Mouse (Mus musculus): ENCODE measurements at regions not wholly inside any gene's neighbourhood (a gene's known extent, or its start where the extent isn't known, plus 50 kb on each side); places are given as distances from the start of the nearest gene placed in this dataset.

- Histone ChIP-seq H3K9me3 (ENCODE audit: control insufficient read depth, low read length) (no peaks in the 10 kb centered on the region), H3K4me3 (ENCODE audit: low read depth, low read length) (peak overlapping the region; percentile 91), H3K36me3 (ENCODE audit: control insufficient read depth, insufficient read depth, low read length) (no peaks in the 10 kb centered on the region), H3K27ac (replicated peaks) (no peak overlapping the region), H3K9ac (ENCODE audit: low read length) (peak overlapping the region; percentile 23), H3K27me3 (ENCODE audit: control insufficient read depth, insufficient read depth, low read length) (no peaks in the 10 kb centered on the region), H3K4me2 (replicated peaks; ENCODE audit: low read depth) (peak overlapping the region; percentile 82), H3K4me1 (replicated peaks; ENCODE audit: control insufficient read depth, insufficient read depth) (peaks cover 10% of the 10 kb centered on the region)
- DNase-seq (ENCODE audit: low spot score) (no peak), ATAC-seq (ENCODE audit: low FRiP score, low TSS enrichment) (no peak)
- 49% methylated on average over 9 of the region's 9 CpGs for WGBS
- TF ChIP-seq EP300 (optimal IDR thresholded peaks at IDR 0.05): no peak
- TF ChIP-seq CTCF (IDR thresholded peaks at IDR 0.05; ENCODE audit: low read depth): no peak
These were observed 61.3 kb upstream of the Ppara start for GRCm38 (mm10) chr15:85673506-85673905.

DNA sequence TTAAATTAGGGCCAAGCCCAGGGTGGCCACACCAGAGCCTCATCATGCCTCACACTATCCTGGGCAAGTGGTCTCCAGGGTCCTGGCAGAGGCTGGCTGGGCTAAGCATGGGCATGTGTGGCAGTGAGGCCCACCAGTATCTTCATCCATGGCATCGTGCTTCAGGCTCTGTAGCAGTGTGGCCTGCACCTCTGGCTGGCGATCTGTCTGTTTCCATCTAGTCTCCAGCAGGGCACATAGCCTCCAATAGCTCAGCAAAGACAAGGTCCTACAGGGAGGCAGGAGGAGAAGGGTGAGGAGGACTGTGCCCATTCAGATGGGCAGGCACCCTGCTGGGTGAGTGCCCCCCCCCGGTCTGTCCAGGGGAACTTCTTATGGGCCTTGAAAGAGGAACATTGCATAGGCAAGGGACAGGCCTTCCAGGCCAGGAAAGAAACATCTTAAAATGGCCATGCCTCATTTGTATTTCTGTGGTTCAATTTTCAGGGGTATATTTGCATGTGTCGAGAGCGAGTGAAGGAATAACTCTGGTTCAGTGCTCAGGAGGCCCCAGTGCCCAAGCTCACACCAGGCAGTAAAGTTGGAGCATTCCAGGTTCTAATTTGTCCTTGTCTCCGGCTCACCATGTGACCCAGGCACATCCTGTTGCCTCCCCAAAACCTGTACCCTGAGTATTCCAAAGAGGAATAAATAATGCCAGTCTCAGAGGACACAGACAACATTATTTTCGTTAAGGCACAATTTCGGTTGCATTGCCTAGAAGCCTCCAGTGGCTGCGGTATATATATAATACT lies 60.4 kb upstream of the Ppara start:
- 83% methylated on average over 9 of the region's 9 CpGs for WGBS
- no peaks in the 10 kb centered on the region for H3K27me3 ChIP-seq (ENCODE audit: control insufficient read depth, insufficient read depth, low read length)
- peak overlapping the region; percentile 91 for H3K4me3 ChIP-seq (ENCODE audit: low read depth, low read length)
- DNase-seq (ENCODE audit: low spot score) (no peak), ATAC-seq (ENCODE audit: low FRiP score, low TSS enrichment) (no peak)
- no peaks in the 10 kb centered on the region for H3K9me3 ChIP-seq (ENCODE audit: control insufficient read depth, low read length)
- peak overlapping the region; percentile 23 for H3K9ac ChIP-seq (ENCODE audit: low read length)
- TF ChIP-seq CTCF (IDR thresholded peaks at IDR 0.05; ENCODE audit: low read depth) (no peak), EP300 (optimal IDR thresholded peaks at IDR 0.05) (no peak)
- H3K4me1 ChIP-seq (replicated peaks; ENCODE audit: control insufficient read depth, insufficient read depth): peaks cover 12% of the 10 kb centered on the region
- no peaks in the 10 kb centered on the region for H3K36me3 ChIP-seq (ENCODE audit: control insufficient read depth, insufficient read depth, low read length)
- no peak overlapping the region for H3K27ac ChIP-seq (replicated peaks)
- peak overlapping the region; percentile 82 for H3K4me2 ChIP-seq (replicated peaks; ENCODE audit: low read depth)

DNA sequence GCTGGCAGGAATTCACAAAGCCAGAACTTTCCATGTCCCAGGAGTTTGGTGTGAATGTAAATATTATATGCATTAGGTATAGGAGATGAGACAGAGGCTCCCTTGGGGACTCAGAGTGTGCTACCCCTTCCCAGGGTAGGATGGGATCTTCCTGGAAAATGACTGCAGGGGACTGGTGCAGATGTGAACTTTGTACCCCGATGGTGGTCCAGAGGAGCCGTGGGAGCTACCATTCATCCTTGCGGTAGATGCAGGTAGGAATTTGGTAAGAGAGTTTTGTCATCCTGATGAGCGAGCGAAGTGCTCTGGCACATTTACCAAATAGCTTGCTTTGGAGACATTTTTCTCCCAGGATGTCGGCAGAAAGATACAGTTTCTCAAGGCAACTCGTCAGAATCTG lies 59.7 kb upstream of the Ppara start:
- Histone ChIP-seq H3K4me2 (replicated peaks; ENCODE audit: low read depth) (peak overlapping the region; percentile 23; the same call in 1 of the 2 replicates), H3K36me3 (ENCODE audit: control insufficient read depth, insufficient read depth, low read length) (no peaks in the 10 kb centered on the region), H3K9me3 (ENCODE audit: control insufficient read depth, low read length) (no peaks in the 10 kb centered on the region), H3K9ac (ENCODE audit: low read length) (no peak overlapping the region), H3K27ac (replicated peaks) (no peak overlapping the region), H3K4me3 (ENCODE audit: low read depth, low read length) (no peak overlapping the region), H3K4me1 (replicated peaks; ENCODE audit: control insufficient read depth, insufficient read depth) (peaks cover 12% of the 10 kb centered on the region; the same call in 1 of the 2 replicates), H3K27me3 (ENCODE audit: control insufficient read depth, insufficient read depth, low read length) (no peaks in the 10 kb centered on the region)
- DNase-seq (ENCODE audit: low spot score) (no peak), ATAC-seq (ENCODE audit: low FRiP score, low TSS enrichment) (no peak)
- WGBS: 80% methylated on average over 7 of the region's 7 CpGs
- no peak for TF ChIP-seq CTCF (IDR thresholded peaks at IDR 0.05; ENCODE audit: low read depth)

DNA sequence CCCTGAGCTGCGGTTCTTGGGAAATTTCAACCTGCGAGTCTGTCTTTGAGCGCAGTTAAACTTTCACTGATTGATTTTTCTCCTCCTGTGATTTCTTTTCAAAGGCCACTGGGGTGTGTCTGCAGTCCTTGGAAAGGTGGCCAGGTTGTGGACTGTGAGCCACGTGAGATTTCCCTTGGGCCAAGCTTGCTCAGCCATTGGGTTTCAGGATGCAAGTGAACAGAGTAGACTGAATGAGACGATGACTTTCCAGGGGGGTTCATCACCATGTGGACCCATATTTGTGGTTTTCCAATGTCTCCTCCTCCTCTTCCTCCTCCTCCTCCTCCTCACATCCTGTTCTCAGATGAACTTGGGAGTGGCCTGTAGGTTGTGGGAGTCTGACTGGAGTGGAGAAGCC lies 59.0 kb upstream of the Ppara start:
- Histone ChIP-seq H3K9me3 (ENCODE audit: control insufficient read depth, low read length) (no peaks in the 10 kb centered on the region), H3K27ac (replicated peaks) (peak overlapping the region; percentile 40; the same call in 1 of the 2 replicates), H3K4me3 (ENCODE audit: low read depth, low read length) (no peak overlapping the region), H3K4me2 (replicated peaks; ENCODE audit: low read depth) (peak overlapping the region; percentile 23), H3K4me1 (replicated peaks; ENCODE audit: control insufficient read depth, insufficient read depth) (peaks cover 15% of the 10 kb centered on the region; the same call in 1 of the 2 replicates), H3K27me3 (ENCODE audit: control insufficient read depth, insufficient read depth, low read length) (no peaks in the 10 kb centered on the region), H3K9ac (ENCODE audit: low read length) (no peak overlapping the region), H3K36me3 (ENCODE audit: control insufficient read depth, insufficient read depth, low read length) (no peaks in the 10 kb centered on the region)
- no peak for TF ChIP-seq CTCF (IDR thresholded peaks at IDR 0.05; ENCODE audit: low read depth)
- TF ChIP-seq EP300 (optimal IDR thresholded peaks at IDR 0.05): no peak
- 47% methylated on average over 5 of the region's 5 CpGs for WGBS
- no peak for DNase-seq (ENCODE audit: low spot score)
- no peak for ATAC-seq (ENCODE audit: low FRiP score, low TSS enrichment)

- H3K4me2 ChIP-seq (replicated peaks; ENCODE audit: low read depth): no peak overlapping the region
These were observed 58.6 kb upstream of the Ppara start for GRCm38 (mm10) chr15:85676156-85676555.

DNA sequence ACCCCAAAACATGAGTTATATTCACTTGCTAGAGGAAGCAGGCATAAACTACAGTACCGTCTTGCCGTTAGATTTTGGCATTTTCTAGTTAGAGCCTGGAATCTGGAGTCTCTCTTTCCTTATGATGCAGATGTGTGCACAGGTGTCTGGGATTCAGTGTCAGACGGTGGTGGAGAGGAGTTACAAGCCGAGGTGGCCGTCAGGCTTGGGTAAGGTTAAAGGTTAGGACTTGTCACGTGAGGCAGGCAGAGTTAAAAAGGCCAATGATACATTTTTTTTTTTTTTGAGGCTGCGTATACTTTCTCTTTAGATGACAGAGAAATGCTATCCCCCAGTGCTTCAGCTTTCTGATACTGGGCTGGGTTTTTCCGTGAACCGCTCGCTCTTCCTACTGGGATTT lies 57.9 kb upstream of the Ppara start:
- Histone ChIP-seq H3K9me3 (ENCODE audit: control insufficient read depth, low read length) (no peaks in the 10 kb centered on the region), H3K27ac (replicated peaks) (no peak overlapping the region), H3K36me3 (ENCODE audit: control insufficient read depth, insufficient read depth, low read length) (no peaks in the 10 kb centered on the region), H3K27me3 (ENCODE audit: control insufficient read depth, insufficient read depth, low read length) (no peaks in the 10 kb centered on the region), H3K4me3 (ENCODE audit: low read depth, low read length) (no peak overlapping the region), H3K4me1 (replicated peaks; ENCODE audit: control insufficient read depth, insufficient read depth) (peaks cover 15% of the 10 kb centered on the region; the same call in 1 of the 2 replicates), H3K4me2 (replicated peaks; ENCODE audit: low read depth) (no peak overlapping the region), H3K9ac (ENCODE audit: low read length) (no peak overlapping the region)
- 63% methylated on average over 10 of the region's 10 CpGs for WGBS
- DNase-seq (ENCODE audit: low spot score): no peak
- TF ChIP-seq CTCF (IDR thresholded peaks at IDR 0.05; ENCODE audit: low read depth): no peak
- TF ChIP-seq EP300 (optimal IDR thresholded peaks at IDR 0.05): no peak
- no peak for ATAC-seq (ENCODE audit: low FRiP score, low TSS enrichment)

More at GRCm38 (mm10) chr15:85676156-85676555, 58.6 kb upstream of the Ppara start:
- no peak overlapping the region for H3K4me3 ChIP-seq (ENCODE audit: low read depth, low read length)
- no peaks in the 10 kb centered on the region for H3K27me3 ChIP-seq (ENCODE audit: control insufficient read depth, insufficient read depth, low read length)
- no peaks in the 10 kb centered on the region for H3K9me3 ChIP-seq (ENCODE audit: control insufficient read depth, low read length)
- H3K9ac ChIP-seq (ENCODE audit: low read length): no peak overlapping the region
- TF ChIP-seq EP300 (optimal IDR thresholded peaks at IDR 0.05): no peak
- TF ChIP-seq CTCF (IDR thresholded peaks at IDR 0.05; ENCODE audit: low read depth): no peak
- peaks cover 15% of the 10 kb centered on the region; the same call in 1 of the 2 replicates for H3K4me1 ChIP-seq (replicated peaks; ENCODE audit: control insufficient read depth, insufficient read depth)
- WGBS: 65% methylated on average over 3 of the region's 3 CpGs
- ATAC-seq (ENCODE audit: low FRiP score, low TSS enrichment) (no peak), DNase-seq (ENCODE audit: low spot score) (no peak)
- H3K27ac ChIP-seq (replicated peaks): no peak overlapping the region; the same call in 1 of the 2 replicates
- no peaks in the 10 kb centered on the region for H3K36me3 ChIP-seq (ENCODE audit: control insufficient read depth, insufficient read depth, low read length)
